Mouse (Mus musculus) G1E (cell line): ENCODE data around the gene Serpini1.

Source experiments
- CTCF ChIP-seq: IDR thresholded peaks from 2 replicates; pipeline ENCODE4 v1.5.1; 2012; ENCODE audit warnings: low read depth, low read length, inconsistent platforms, mixed read lengths
- GATA1 ChIP-seq: IDR thresholded peaks from 2 replicates; pipeline ENCODE4 v1.6.1; 2012; ENCODE audit warnings: borderline replicate concordance, low read length, inconsistent platforms, mixed read lengths
- GATA2 ChIP-seq: IDR thresholded peaks from 2 replicates; pipeline ENCODE4 v1.6.1; 2012; ENCODE audit warnings: low read depth, low read length, inconsistent platforms, borderline replicate concordance
- POLR2AphosphoS5 ChIP-seq: IDR thresholded peaks from 2 replicates; pipeline ENCODE4 v1.6.1; 2012; ENCODE audit warnings: low read depth, low read length, inconsistent platforms; ENCODE audit not compliant: insufficient replicate concordance
- TAL1 ChIP-seq: conservative IDR thresholded peaks from 2 replicates; pipeline ENCODE4 v1.6.1; 2012; ENCODE audit warnings: low read depth, low read length, inconsistent platforms, mixed read lengths

DNA sequence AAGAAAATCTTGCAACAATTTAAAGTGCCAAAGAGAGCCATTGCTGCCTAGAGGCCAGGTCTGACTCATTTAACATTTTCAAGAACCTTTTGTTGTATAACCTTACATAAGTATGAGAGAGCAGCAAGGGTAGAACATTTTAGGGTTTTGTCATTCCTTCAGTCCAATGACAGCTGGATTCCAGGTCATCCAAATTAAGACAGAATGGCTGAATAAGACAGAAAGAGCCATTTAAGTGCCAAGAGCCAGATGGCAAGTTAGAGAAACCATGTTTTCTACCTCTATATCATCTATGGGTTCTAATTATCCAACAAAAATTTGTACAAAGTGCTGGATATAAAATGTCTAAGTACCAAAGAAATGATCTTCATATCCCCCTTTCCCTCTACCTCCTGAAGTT is 6.1 kb upstream of the Serpini1 start:
- TF ChIP-seq CTCF (no peak), GATA1 (no peak), TAL1 (no peak), GATA2 (no peak), POLR2AphosphoS5 (no peak)
